Mouse (Mus musculus) bone marrow, adult 2 months (tissue): ENCODE data around the gene Wdr91. TPM values are rescaled to one million over a fixed set of nuclear protein-coding genes. Genes with fewer than 3 reads are reported as not detected.

ENCODE experiments used
- H3K27ac ChIP-seq: fragments of 200-500 bp; 2 replicates; pipeline ENCODE4 v1.5.1; 2012; ENCODE audit warnings: low read depth, mild to moderate bottlenecking, control low read depth, inconsistent platforms, low read length; ENCODE audit not compliant: control insufficient read depth, poor library complexity, insufficient read depth
- H3K4me1 ChIP-seq: fragments of 200-500 bp; 2 replicates; pipeline ENCODE4 v1.6.1; 2011; ENCODE audit warnings: low read length; ENCODE audit not compliant: control insufficient read depth, insufficient read depth
- H3K4me3 ChIP-seq: fragments of 200-500 bp; replicated peaks from 2 replicates; pipeline ENCODE3; 2011; ENCODE audit warnings: mild to moderate bottlenecking, low read depth, low read length, control low read depth; ENCODE audit not compliant: control insufficient read depth
- CTCF ChIP-seq: fragments of 200-500 bp; IDR thresholded peaks from 2 replicates; pipeline ENCODE4 v1.5.1; 2011; ENCODE audit warnings: low read length, control low read depth; ENCODE audit not compliant: control insufficient read depth, insufficient read depth
- POLR2A ChIP-seq: fragments of 200-500 bp; IDR thresholded peaks from 2 replicates; pipeline ENCODE4 v1.6.1; 2011; ENCODE audit warnings: low read depth, mild to moderate bottlenecking, control low read depth, low read length, borderline replicate concordance; ENCODE audit not compliant: control insufficient read depth
- WGBS: fragments of 180-500 bp; shearing (Covaris S2); methylation state at CpG from one replicate; pipeline ENCODE4 v1.1.7; 2018; 5-methylcytosine and 5-hydroxymethylcytosine counted together
- polyA plus RNA-seq: library from polyadenylated mRNA; stranded (reverse); fragments of >200 nt; gene quantifications from 2 replicates; pipeline ENCODE4 v1.2.4, GENCODE M21; 2011; ENCODE audit warnings: low replicate concordance; ENCODE audit not compliant: missing spikeins, insufficient read depth, insufficient read length

The Wdr91 gene
- polyA plus RNA-seq, 1 experiment, result 27.6 TPM

DNA sequence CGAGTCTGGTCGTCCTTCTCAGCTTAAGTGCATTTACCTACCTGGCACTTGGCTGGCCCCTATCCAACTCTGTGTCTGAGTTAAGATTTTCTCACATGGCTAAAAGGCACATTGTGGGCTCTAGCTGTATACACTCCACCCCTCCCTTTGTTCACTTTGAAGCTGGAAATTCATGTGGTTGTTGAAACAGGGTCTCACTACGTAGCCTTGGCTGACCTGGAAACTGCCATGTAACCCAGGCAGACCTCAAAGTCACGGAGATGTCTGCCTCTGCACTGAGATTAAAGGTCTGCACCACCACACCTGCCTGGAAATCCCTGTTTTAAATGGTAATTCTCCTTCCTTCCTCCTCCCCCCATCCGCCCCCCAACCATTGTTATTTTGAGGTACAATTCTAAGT lies 32.8 kb upstream of the Wdr91 start:
- no peak overlapping the region for H3K27ac ChIP-seq
- H3K4me1 ChIP-seq, result peaks cover 1% of the 10 kb centered on the region
- no peak overlapping the region for H3K4me3 ChIP-seq
- 75% methylated on average over 5 of the region's 5 CpGs for WGBS
- TF ChIP-seq CTCF (no peak), POLR2A (no peak)

DNA sequence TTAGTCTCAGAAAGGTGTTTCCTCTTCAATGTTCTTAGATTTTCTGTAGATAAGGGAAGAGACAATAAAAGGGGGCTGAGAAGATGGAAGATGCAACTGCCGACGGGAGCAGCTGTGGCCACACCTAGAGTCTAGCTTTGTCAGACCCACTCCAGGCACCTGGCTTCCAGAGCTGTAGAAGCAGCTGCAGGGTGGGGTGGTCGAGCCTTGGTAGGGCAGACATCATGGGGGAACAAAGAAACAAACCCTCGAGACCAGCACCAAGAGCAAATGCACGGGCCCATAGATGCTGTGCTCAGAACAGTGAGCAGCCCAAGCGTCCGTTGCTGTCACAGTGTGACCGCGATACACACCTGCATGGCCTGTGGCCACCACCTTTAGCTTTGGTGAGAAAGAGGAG lies 31.8 kb upstream of the Wdr91 start:
- TF ChIP-seq CTCF (no peak), POLR2A (no peak)
- Histone ChIP-seq H3K27ac (no peak overlapping the region), H3K4me1 (peaks cover 1% of the 10 kb centered on the region)

GRCm38 (mm10) chr6:34941496-34941895 lies 30.8 kb upstream of the Wdr91 start:
- 85% methylated on average over 2 of the region's 2 CpGs for WGBS
- H3K4me1 ChIP-seq, result peaks cover 1% of the 10 kb centered on the region
- no peak for TF ChIP-seq CTCF
- no peak for TF ChIP-seq POLR2A
- H3K27ac ChIP-seq, result no peak overlapping the region
- H3K4me3 ChIP-seq, result no peak overlapping the region

More for the DNA sequence above, 31.8 kb upstream of the Wdr91 start:
- WGBS, result 83% methylated on average over 9 of the region's 9 CpGs
- no peak overlapping the region for H3K4me3 ChIP-seq

DNA sequence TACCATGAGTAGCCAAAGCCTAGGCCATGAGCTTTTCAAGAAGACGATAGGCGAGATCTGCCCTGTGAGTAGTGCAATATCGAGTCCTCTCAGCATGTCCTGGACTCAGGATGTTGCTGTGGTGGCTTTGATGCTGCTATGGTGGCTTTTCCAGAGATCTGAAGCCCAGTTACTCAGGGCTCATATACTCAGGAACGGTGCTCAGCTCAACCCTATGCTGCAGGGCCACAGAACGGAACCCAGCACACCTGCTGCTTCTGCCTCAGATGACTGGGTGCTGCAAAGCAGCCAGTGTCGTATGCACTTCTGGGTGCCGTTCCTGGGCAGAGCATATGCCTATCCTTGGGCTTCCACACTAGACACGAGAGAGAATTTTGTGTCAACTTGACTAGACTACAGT lies 28.8 kb upstream of the Wdr91 start:
- WGBS, result 77% methylated on average over 8 of the region's 8 CpGs
- Histone ChIP-seq H3K27ac (no peak overlapping the region), H3K4me3 (no peak overlapping the region), H3K4me1 (peaks cover 1% of the 10 kb centered on the region)
- TF ChIP-seq POLR2A, result no peak
- TF ChIP-seq CTCF, result no peak

DNA sequence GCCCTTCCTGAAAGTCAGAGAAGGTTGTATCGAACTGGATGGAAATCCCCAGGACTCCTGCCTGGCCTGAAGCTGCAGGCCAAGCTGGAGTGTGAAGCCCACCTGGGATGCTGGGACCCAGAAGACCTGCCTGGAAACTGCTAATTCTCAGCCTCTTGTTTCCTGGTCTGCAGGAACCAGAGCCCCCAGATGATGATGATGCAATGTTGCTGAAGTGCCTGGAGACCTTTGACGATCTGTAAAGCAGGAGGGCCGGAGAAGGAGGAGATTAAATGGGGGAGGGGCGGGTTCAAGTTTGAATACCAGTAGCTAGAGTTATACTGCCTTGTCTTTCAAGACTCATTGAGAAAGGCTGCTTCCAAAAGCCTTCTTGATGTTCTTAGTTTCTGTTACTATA lies 28.3 kb upstream of the Wdr91 start:
- WGBS, result 43% methylated on average over 4 of the region's 4 CpGs
- Histone ChIP-seq H3K4me1 (peaks cover 1% of the 10 kb centered on the region; the same call in 1 of the 2 replicates), H3K27ac (peak overlapping the region; percentile 47; the same call in 1 of the 2 replicates), H3K4me3 (no peak overlapping the region)
- no peak for TF ChIP-seq POLR2A
- TF ChIP-seq CTCF, result no peak

GRCm38 (mm10) chr6:34938280-34938928 lies 27.7 kb upstream of the Wdr91 start:
- TF ChIP-seq CTCF, result no peak
- Histone ChIP-seq H3K4me1 (peaks cover 1% of the 10 kb centered on the region; the same call in 1 of the 2 replicates), H3K27ac (peak overlapping the region; percentile 52; the same call in 1 of the 2 replicates), H3K4me3 (no peak overlapping the region)
- WGBS, result 45% methylated on average over 7 of the region's 7 CpGs

GRCm38 (mm10) chr6:34936743-34937142 lies 26.1 kb upstream of the Wdr91 start:
- H3K4me3 ChIP-seq, result no peak overlapping the region
- TF ChIP-seq CTCF (no peak), POLR2A (no peak)
- peaks cover 1% of the 10 kb centered on the region; the same call in 1 of the 2 replicates for H3K4me1 ChIP-seq
- 76% methylated on average over 5 of the region's 5 CpGs for whole genome bisulfite sequencing
- no peak overlapping the region for H3K27ac ChIP-seq

DNA sequence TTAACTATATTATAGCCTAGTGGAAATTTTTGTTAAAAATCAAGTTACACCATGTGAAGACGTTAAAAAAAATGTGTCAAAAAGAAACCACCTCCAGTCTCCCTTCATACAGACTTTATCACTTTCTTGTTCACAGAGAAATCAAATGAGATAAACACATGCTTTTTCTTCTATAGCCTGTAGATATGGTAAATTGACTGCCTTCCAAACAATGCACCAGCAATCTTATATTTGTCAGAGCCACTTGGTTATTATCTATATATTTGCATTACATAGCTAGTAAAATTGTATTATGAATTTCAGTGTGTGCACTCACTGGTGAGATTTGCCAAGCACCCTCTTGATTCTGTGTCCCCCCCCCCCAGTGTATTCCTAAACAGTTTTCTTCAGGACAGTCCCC lies 22.0 kb upstream of the Wdr91 start:
- Histone ChIP-seq H3K4me3 (no peak overlapping the region), H3K4me1 (no peaks in the 10 kb centered on the region), H3K27ac (no peak overlapping the region)
- TF ChIP-seq CTCF, result no peak
- TF ChIP-seq POLR2A, result no peak
- 66% methylated on average over 1 of the region's 1 CpGs for WGBS

GRCm38 (mm10) chr6:34927594-34927993 lies 16.9 kb upstream of the Wdr91 start:
- Histone ChIP-seq H3K4me3 (no peak overlapping the region), H3K27ac (no peak overlapping the region), H3K4me1 (no peaks in the 10 kb centered on the region)
- TF ChIP-seq CTCF, result no peak
- TF ChIP-seq POLR2A, result no peak
- 84% methylated on average over 8 of the region's 8 CpGs for WGBS
